Mouse (Mus musculus) olfactory bulb, adult 2 months (tissue): ENCODE data around the gene Zfp873. TPM values are rescaled to one million over a fixed set of nuclear protein-coding genes. Genes with fewer than 3 reads are reported as not detected.
"Not testable (repeated sequence)": the region's sequence is repeated elsewhere in the genome, so short reads cannot be mapped to it uniquely, and the experiment has no call there.

Experiments
- H3K27ac ChIP-seq: fragments of 200-500 bp; 2 replicates; pipeline ENCODE4 v1.5.1; 2012; ENCODE audit warnings: low read depth, low read length; ENCODE audit not compliant: insufficient read depth
- H3K4me1 ChIP-seq: fragments of 200-500 bp; 2 replicates; pipeline ENCODE4 v1.6.1; 2012; ENCODE audit warnings: low read length; ENCODE audit not compliant: control insufficient read depth, insufficient read depth
- H3K4me3 ChIP-seq: fragments of 200-500 bp; 2 replicates; pipeline ENCODE4 v1.5.1; 2012; ENCODE audit warnings: mild to moderate bottlenecking, low read depth, low read length, moderate library complexity; ENCODE audit not compliant: insufficient read depth
- CTCF ChIP-seq: fragments of 200-500 bp; IDR thresholded peaks from 2 replicates; pipeline ENCODE4 v1.5.1; 2012; ENCODE audit warnings: low read depth, mild to moderate bottlenecking, low read length, moderate library complexity; ENCODE audit not compliant: insufficient read depth
- POLR2A ChIP-seq: fragments of 200-500 bp; IDR thresholded peaks from 2 replicates; pipeline ENCODE4 v1.6.1; 2012; ENCODE audit warnings: mild to moderate bottlenecking, low read depth, low read length, moderate library complexity; ENCODE audit not compliant: insufficient read depth
- WGBS: fragments of 180-500 bp; shearing (Covaris S2); methylation state at CpG from one replicate; pipeline ENCODE4 v1.1.7; 2018; 5-methylcytosine and 5-hydroxymethylcytosine counted together
- polyA plus RNA-seq: library from polyadenylated mRNA; stranded (reverse); fragments of >200 nt; gene quantifications from 2 replicates; pipeline ENCODE4 v1.2.4, GENCODE M21; 2012; ENCODE audit warnings: low replicate concordance; ENCODE audit not compliant: missing spikeins, insufficient read depth, insufficient read length

Zfp873 gene
- polyA plus RNA-seq: not detected in 2 replicates

DNA sequence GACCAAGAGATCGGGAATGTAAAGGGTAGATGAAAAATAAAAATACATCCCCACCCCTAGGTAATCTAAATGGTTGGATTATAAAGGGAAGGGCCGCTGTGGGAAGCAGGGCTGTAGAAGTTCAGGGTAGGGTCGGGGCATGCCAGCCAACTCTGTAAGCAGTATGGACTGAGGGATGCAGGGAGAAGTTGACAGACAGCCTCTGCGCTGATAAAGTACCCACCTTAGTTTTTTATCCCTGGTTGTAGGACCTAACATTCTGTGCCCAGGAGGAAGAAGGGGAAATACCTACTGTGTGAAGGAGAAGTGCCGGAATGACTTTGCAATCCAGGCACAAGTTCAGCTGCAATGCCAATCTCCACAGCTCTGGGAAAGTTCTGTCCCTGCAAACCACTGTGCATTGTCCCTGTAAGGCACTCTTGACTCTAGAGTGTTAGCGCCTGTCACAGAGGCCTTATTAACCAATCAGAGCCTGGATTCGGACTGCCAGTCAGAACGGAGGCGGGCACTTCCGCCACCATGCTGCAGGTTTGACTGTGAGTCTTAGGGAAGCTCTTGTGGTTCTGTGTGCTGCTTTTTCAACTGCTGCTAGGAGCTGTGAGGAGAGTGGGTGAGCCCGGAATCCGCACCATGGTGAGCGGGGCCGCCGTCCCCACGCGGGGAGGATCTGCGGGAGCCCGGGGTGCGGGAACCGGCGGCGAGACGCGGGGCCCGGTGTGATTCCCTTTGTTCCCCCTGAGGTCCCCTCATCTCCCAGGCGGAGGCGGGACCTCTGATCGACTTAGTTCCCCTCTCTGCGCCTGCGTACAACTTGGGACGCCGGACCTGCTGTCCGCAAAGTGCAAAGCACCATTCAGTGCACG, at the start of gene Zfp873:
Gene Zfp873 (plus strand): TSS at position 527 of the 863 bp plus-strand sequence.
- H3K27ac ChIP-seq: peak within 1 kb of the TSS; percentile 89
- no peaks in the 10 kb centered on the region; the same call in 1 of the 2 replicates for H3K4me1 ChIP-seq
- WGBS: 8% methylated on average over 35 of the region's 35 CpGs
- peak; percentile 76 for TF ChIP-seq POLR2A
- no peak for TF ChIP-seq CTCF
- H3K4me3 ChIP-seq: peak within 1 kb of the TSS; percentile 76

DNA sequence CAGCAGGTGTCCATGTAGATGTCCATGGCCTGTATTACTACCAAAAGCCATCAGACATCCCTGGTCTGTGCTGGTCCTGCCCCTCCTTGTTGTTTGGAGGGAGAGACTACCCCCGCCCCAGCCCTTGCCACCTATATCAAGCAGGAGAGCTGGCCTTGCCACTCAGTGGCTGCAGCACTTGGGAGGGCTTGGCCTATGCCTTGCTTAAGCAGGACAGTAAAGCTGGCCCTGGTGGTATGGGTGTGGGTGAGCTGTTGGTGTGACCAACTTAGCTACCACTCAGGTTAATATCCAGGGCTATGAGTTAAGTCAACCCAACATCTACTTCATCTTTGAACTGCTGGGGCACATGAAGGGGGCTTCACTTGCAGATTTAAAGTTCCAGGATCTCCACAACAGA, 44.7 kb upstream of the Zfp873 start:
- 95% methylated on average over 1 of the region's 1 CpGs for WGBS

DNA sequence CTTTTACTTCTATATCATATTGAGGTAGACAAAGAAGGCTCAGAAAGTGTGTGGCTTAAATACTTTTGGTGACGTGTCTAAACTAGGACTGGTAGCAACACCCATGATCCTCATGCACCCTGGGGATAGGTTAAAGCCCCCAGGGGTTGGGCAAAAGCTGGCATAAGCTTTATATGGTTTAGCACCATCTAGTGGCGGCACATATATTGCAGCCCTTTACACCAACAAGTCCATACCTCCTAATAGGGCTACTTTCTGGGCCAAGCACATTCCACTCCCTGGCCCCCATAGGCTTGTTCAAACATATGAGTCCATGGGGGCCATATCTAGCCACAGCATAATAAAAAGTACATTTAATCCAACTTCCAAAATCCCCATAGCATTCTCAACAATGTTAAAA, 43.1 kb upstream of the Zfp873 start:
- H3K4me3 ChIP-seq, H3K27ac ChIP-seq, H3K4me1 ChIP-seq: not testable (repeated sequence)
- WGBS: 46% methylated on average over 2 of the region's 2 CpGs

More for the DNA sequence above, 44.7 kb upstream of the Zfp873 start:
- H3K4me1 ChIP-seq, H3K4me3 ChIP-seq, H3K27ac ChIP-seq: not testable (repeated sequence)

DNA sequence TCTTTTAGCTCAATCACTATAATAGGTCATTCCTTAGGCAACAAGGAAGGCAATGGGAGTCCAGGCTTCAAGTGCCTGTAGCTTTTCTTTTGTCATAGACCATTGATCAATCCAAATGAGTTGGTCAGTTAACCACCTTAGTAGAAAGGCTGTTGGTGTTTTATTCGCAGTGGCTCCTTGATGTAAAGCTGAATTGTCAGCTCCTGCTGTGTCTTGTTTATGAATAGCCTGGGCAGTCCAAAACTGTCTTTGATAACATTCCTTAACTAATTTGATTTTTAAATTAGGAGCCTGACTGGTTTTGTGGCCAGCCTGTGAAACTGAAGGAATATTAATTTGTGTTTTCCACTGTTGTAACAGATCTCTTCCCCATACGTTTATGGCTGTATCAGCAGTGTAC, 5.7 kb upstream of the Zfp873 start:
- 67% methylated on average over 2 of the region's 2 CpGs for WGBS
- TF ChIP-seq POLR2A (no peak), CTCF (no peak)
- H3K27ac ChIP-seq: no peak overlapping the region
- H3K4me3 ChIP-seq: no peak overlapping the region
- H3K4me1 ChIP-seq: no peaks in the 10 kb centered on the region

DNA sequence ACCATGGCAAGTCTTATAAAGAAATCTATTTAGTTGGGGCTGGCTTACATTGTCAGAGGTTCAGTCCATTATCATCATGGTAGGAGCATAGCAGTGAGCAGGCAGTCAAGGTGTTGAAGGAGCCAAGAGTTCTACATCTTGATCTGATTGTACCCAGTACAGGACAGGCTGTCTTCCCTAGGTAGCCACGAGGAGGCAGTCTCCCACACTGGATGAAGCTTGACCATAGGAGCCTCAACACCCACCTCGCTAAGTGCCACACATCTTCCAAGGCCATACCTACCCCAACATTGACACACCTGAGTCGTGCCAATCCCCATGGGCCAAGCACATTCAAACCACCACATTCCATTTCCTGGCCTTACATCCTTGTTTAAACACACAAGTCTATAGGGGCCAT, 1.3 kb upstream of the Zfp873 start:
- no peaks in the 10 kb centered on the region; the same call in 1 of the 2 replicates for H3K4me1 ChIP-seq
- TF ChIP-seq POLR2A (no peak), CTCF (no peak)
- H3K4me3 ChIP-seq: no peak overlapping the region
- 87% methylated on average over 3 of the region's 3 CpGs for WGBS
- H3K27ac ChIP-seq: no peak overlapping the region

DNA sequence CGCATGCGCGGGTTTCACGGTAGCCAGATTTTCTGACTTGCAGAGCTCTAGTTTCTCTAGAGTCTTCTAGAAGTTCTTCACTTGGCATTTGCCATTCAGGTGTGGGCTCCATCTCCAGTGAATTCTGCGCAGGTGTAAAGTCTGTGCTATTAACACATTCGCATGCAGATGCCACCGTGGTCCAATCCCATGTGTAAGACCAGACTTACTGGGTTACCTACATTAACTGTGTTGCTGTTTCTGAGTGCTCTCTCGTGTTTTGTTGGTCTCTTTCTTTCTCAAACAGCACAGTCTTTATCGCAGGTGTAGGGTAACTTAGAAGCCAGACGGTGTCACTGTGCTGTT, 509 bp downstream of the Zfp873 start:
- H3K4me3 ChIP-seq: peak overlapping the region; percentile 76
- WGBS: 17% methylated on average over 10 of the region's 10 CpGs
- H3K27ac ChIP-seq: 0 out of 2 replicates have a peak overlapping the region, but pooled peaks have one; percentile 89
- H3K4me1 ChIP-seq: not testable (repeated sequence)

DNA sequence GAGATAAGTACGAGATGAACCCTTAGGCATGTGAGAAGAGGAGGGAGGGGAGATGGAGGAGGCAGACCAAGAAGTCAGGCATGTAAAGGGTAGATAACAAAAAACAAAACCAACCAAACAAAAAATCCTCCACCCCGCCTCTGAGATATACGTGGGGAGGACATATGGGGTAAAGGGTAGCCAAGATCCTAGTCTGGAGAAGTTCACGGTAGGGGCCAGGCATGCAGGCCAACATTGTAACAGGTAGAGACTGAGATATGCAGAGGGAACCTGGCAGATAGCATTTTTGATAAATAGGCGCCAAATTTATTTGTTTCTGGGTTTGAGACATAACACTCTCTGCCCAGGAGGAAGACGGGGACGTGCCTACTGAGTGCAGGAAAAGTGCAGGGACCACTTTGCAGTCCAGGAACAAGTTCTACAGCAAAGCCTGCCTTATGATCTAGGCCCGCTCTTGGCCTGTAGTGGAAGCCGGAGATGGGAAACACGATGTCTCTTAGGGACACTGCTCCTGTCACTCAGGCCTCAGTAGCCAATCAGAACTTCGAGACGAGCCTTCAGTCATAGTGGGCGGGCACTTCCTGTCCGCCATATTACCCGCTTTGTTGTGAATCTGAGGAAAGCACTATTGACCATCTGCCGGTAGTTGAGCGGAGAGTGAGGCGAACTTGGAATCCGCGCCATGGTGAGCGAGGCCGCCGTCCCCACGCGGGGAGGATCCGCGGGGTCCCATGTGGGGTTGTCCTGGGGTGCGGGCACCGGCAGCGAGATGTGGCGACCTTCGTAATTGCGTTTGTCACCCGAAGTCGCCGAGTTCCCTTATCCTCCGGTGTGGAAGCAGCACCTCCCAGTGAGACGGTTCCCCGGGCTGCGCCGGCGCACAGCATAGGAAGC, 35.1 kb downstream of the Zfp873 start, which contains the start of gene BC024063:
Gene BC024063 (plus strand): TSS at position 626 of the 894 bp plus-strand sequence.
- WGBS: 20% methylated on average over 42 of the region's 42 CpGs
- peak within 1 kb of the TSS; percentile 88 for H3K27ac ChIP-seq
- H3K4me3 ChIP-seq: peak within 1 kb of the TSS; percentile 73
- H3K4me1 ChIP-seq: not testable (repeated sequence)

DNA sequence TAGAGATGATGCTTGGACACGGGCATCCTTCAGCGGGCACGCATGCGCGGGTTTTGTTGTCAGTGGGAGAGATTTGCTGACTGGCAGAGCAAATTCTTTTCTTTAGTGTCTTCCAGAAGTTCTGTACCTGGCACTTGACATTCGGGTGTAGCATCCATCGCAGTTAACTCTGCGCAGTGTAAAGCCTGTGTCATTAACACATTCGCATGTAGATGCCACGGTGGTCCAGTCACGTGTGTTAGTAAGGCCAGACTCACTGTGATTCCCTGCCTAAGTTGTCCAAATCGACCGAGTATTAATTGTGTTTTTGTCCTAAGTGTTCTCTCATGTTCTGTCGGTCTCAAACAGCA, 35.7 kb downstream of the Zfp873 start:
- H3K4me1 ChIP-seq, H3K27ac ChIP-seq: not testable (repeated sequence)
- 15% methylated on average over 14 of the region's 14 CpGs for WGBS
- H3K4me3 ChIP-seq: peak overlapping the region; percentile 73

Other genes starting within 250 kb of the Zfp873 start
- not detected in 2 replicates for gene Gm4767, start 235.9 kb upstream of the Zfp873 start, polyA plus RNA-seq
- not detected in 2 replicates for gene Gm32687, start 184.2 kb upstream of the Zfp873 start, polyA plus RNA-seq
- not detected in 2 replicates for gene Zfp781, start 117.6 kb upstream of the Zfp873 start, polyA plus RNA-seq
- not detected in 2 replicates for gene BC024063, start 35.2 kb downstream of the Zfp873 start, polyA plus RNA-seq
- not detected in 2 replicates for gene AU041133, start 79.9 kb downstream of the Zfp873 start, polyA plus RNA-seq
- not detected in 2 replicates for gene Zfp938, start 193.2 kb downstream of the Zfp873 start, polyA plus RNA-seq